Mouse (Mus musculus) CH12.LX (cell line): ENCODE measurements around the gene Krtap8-1. TPM values are rescaled to one million over a fixed set of nuclear protein-coding genes. Genes with fewer than 3 reads are reported as not detected.

Experiments
- DNase-seq: peaks from one replicate; pipeline ENCODE4 v3.0.0-alpha.2; 2013; ENCODE audit errors: extremely low read depth
- H3K27ac ChIP-seq: 2 replicates; pipeline ENCODE4 v1.5.1; 2012; ENCODE audit warnings: low read depth, mild to moderate bottlenecking, control low read depth, moderate library complexity; ENCODE audit not compliant: insufficient read depth
- H3K27me3 ChIP-seq: replicated peaks from 2 replicates; pipeline ENCODE3; 2012; ENCODE audit warnings: inconsistent platforms
- H3K36me3 ChIP-seq, 2 experiments: replicated peaks in 1 of 2; 2 replicates each; pipeline versions ENCODE3 to v1.6.1; 2012; ENCODE audit warnings: inconsistent platforms in 1 of 2, low read length in 1 of 2, mild to moderate bottlenecking in 1 of 2, mixed read lengths in 1 of 2, moderate library complexity in 1 of 2; ENCODE audit not compliant: control insufficient read depth in 1 of 2, insufficient read depth in 1 of 2
- H3K4me1 ChIP-seq, 2 experiments: 2 replicates each; pipeline ENCODE4 v1.6.1; 2012; ENCODE audit warnings: inconsistent platforms in 1 of 2, moderate library complexity in 1 of 2; ENCODE audit not compliant: insufficient read depth in 2 of 2, control insufficient read depth in 1 of 2
- H3K4me2 ChIP-seq: 2 replicates; pipeline ENCODE4 v1.6.1; 2012; ENCODE audit warnings: low read depth, mild to moderate bottlenecking, control low read depth; ENCODE audit not compliant: poor library complexity, insufficient read depth, severe bottlenecking
- H3K4me3 ChIP-seq, 3 experiments: fragments of 150-350 bp in 1 of 3; sonication (generic) in 1 of 3; replicated peaks in 1 of 3; 2 replicates each; pipeline versions ENCODE3 to v1.5.1; 2011 to 2012; ENCODE audit warnings: low read depth in 2 of 3, low read length in 2 of 3, mild to moderate bottlenecking in 2 of 3, moderate library complexity in 2 of 3, control low read depth in 1 of 3, improper control_type of control experiment in 1 of 3, inconsistent platforms in 1 of 3, mixed read lengths in 1 of 3; ENCODE audit not compliant: poor library complexity in 1 of 3
- H3K79me2 ChIP-seq: replicated peaks from 2 replicates; pipeline ENCODE4 v1.6.1; 2012; ENCODE audit warnings: mild to moderate bottlenecking, moderate library complexity; ENCODE audit not compliant: control insufficient read depth, poor library complexity, insufficient read depth, severe bottlenecking; ENCODE audit errors: extremely low read depth
- H3K9ac ChIP-seq: 2 replicates; pipeline ENCODE4 v1.6.1; 2012; ENCODE audit warnings: low read depth, mild to moderate bottlenecking, control low read depth, moderate library complexity; ENCODE audit not compliant: insufficient read depth
- H3K9me3 ChIP-seq: replicated peaks from 2 replicates; pipeline ENCODE3; 2012; ENCODE audit warnings: low read length, inconsistent platforms, mixed read lengths
- BHLHE40 ChIP-seq: IDR thresholded peaks from 2 replicates; pipeline ENCODE4 v1.6.1; 2011; ENCODE audit warnings: mild to moderate bottlenecking, low read depth, low read length, improper control_type of control experiment
- CHD1 ChIP-seq: IDR thresholded peaks from 2 replicates; pipeline ENCODE4 v1.6.1; 2012; ENCODE audit warnings: low read depth, low read length, improper control_type of control experiment, inconsistent platforms
- CTCF ChIP-seq, 2 experiments: IDR thresholded peaks in 1 of 2; conservative IDR thresholded peaks in 1 of 2; 2 replicates each; pipeline ENCODE4 v1.5.1; 2011 to 2012; ENCODE audit warnings: low read depth in 2 of 2, low read length in 2 of 2, improper control_type of control experiment in 1 of 2, inconsistent platforms in 1 of 2, mild to moderate bottlenecking in 1 of 2, moderate library complexity in 1 of 2
- E2F4 ChIP-seq: IDR thresholded peaks from 2 replicates; pipeline ENCODE4 v1.6.1; 2011; ENCODE audit warnings: low read depth, low read length, improper control_type of control experiment; ENCODE audit not compliant: insufficient replicate concordance
- ELF1 ChIP-seq: IDR thresholded peaks from 2 replicates; pipeline ENCODE4 v1.6.1; 2014; ENCODE audit warnings: low read depth, mild to moderate bottlenecking, inconsistent platforms, low read length, improper control_type of control experiment
- EP300 ChIP-seq: IDR thresholded peaks from 2 replicates; pipeline ENCODE4 v1.6.1; 2011; ENCODE audit warnings: low read length, improper control_type of control experiment
- ETS1 ChIP-seq: conservative IDR thresholded peaks from 2 replicates; pipeline ENCODE4 v1.6.1; 2012; ENCODE audit warnings: low read depth, mild to moderate bottlenecking, inconsistent platforms, low read length, improper control_type of control experiment, moderate library complexity
- IRF4 ChIP-seq: IDR thresholded peaks from 2 replicates; pipeline ENCODE4 v1.6.1; 2014; ENCODE audit warnings: low read depth, mild to moderate bottlenecking, inconsistent platforms, low read length, improper control_type of control experiment
- JUN ChIP-seq: IDR thresholded peaks from 2 replicates; pipeline ENCODE4 v1.6.1; 2011; ENCODE audit warnings: low read depth, mild to moderate bottlenecking, low read length, improper control_type of control experiment, moderate library complexity; ENCODE audit not compliant: insufficient read depth
- JUND ChIP-seq: conservative IDR thresholded peaks from 2 replicates; pipeline ENCODE4 v1.6.1; 2011; ENCODE audit warnings: low read depth, low read length, improper control_type of control experiment
- MXI1 ChIP-seq: IDR thresholded peaks from 2 replicates; pipeline ENCODE4 v1.6.1; 2011; ENCODE audit warnings: mild to moderate bottlenecking, low read depth, low read length, improper control_type of control experiment
- NELFE ChIP-seq: IDR thresholded peaks from 2 replicates; pipeline ENCODE4 v1.6.1; 2011; ENCODE audit warnings: low read depth, low read length, improper control_type of control experiment
- PAX5 ChIP-seq: IDR thresholded peaks from 2 replicates; pipeline ENCODE4 v1.6.1; 2012; ENCODE audit warnings: low read length, inconsistent platforms, mixed read lengths
- RAD21 ChIP-seq: IDR thresholded peaks from 2 replicates; pipeline ENCODE4 v1.6.1; 2011; ENCODE audit warnings: low read depth, mild to moderate bottlenecking, low read length, improper control_type of control experiment, moderate library complexity
- SIN3A ChIP-seq: IDR thresholded peaks from 2 replicates; pipeline ENCODE4 v1.6.1; 2012; ENCODE audit warnings: low read length, improper control_type of control experiment, inconsistent platforms
- USF1 ChIP-seq: IDR thresholded peaks from 2 replicates; pipeline ENCODE4 v1.6.1; 2014; ENCODE audit warnings: low read depth, mild to moderate bottlenecking, inconsistent platforms, low read length, improper control_type of control experiment
- USF2 ChIP-seq: conservative IDR thresholded peaks from 2 replicates; pipeline ENCODE4 v1.6.1; 2011; ENCODE audit warnings: low read depth, low read length, improper control_type of control experiment
- dilution Hi-C: fragments of 300-500 bp; cut with MboI; formaldehyde crosslinking; loops from 2 replicates; pipeline ENCODE4 v1.14.3; 2020; ENCODE audit warnings: low sequenced_read_pairs; ENCODE audit not compliant: extremely low pct_unique_long_range_greater_than_20kb, extremely low pct_ligation_motif_present
- in situ Hi-C: fragments of 300-500 bp; cut with MboI; formaldehyde crosslinking; loops from 3 replicates; pipeline ENCODE4 v1.14.3; 2019; ENCODE audit warnings: low sequenced_read_pairs, low pct_ligation_motif_present, low pct_unique_long_range_greater_than_20kb, mixed read lengths
- polyA plus RNA-seq: library from polyadenylated mRNA; unstranded; fragments of >175 nt; gene quantifications from 2 replicates; pipeline ENCODE4 v1.2.1, GENCODE M21; 2012; ENCODE audit warnings: low read depth; ENCODE audit not compliant: insufficient read length
- total RNA-seq, 2 experiments: library from RNA; depleted of rRNA; stranded (reverse); fragments of 300-350 nt in 1 of 2; fragments of >200 nt in 1 of 2; gene quantifications; 2 replicates each; pipeline ENCODE4 v1.2.3; 2012 to 2014

The Krtap8-1 gene
- total and polyA plus RNA-seq, 3 experiments, result not detected

- Histone ChIP-seq H3K4me2 (no peak overlapping the region), H3K27ac (no peak overlapping the region), H3K9me3 (peaks cover 83% of the 10 kb centered on the region), H3K4me3 (no peak overlapping the region), H3K4me1 (no peaks in the 10 kb centered on the region), H3K9ac (no peak overlapping the region), H3K27me3 (no peaks in the 10 kb centered on the region), H3K79me2 (no peaks in the 10 kb centered on the region), H3K36me3 (no peaks in the 10 kb centered on the region)
- dilution Hi-C loops (no loop called here), in situ Hi-C loops (no loop called here)
- DNase-seq, result no peak
- TF ChIP-seq RAD21 (no peak), BHLHE40 (no peak), CTCF (conservative IDR thresholded peaks at IDR 0.05 in 1 of 2, IDR thresholded peaks at IDR 0.05 in 1 of 2; ENCODE audit: low read depth in 2 of 2, low read length in 2 of 2) (no peak), CHD1 (no peak), IRF4 (no peak), EP300 (no peak), JUND (no peak)
Measured at GRCm38 (mm10) chr16:89503571-89503970, 15.8 kb upstream of the Krtap8-1 start.

- Histone ChIP-seq H3K4me2 (no peak overlapping the region), H3K27ac (no peak overlapping the region), H3K9me3 (peaks cover 83% of the 10 kb centered on the region), H3K4me1 (no peaks in the 10 kb centered on the region), H3K4me3 (no peak overlapping the region), H3K27me3 (no peaks in the 10 kb centered on the region), H3K36me3 (no peaks in the 10 kb centered on the region), H3K79me2 (no peaks in the 10 kb centered on the region), H3K9ac (no peak overlapping the region)
- no peak for DNase-seq
- dilution Hi-C loops (no loop called here), in situ Hi-C loops (no loop called here)
- TF ChIP-seq EP300 (no peak), USF2 (no peak), NELFE (no peak), MXI1 (no peak), JUN (no peak), SIN3A (no peak), IRF4 (no peak), USF1 (no peak), ETS1 (no peak), PAX5 (no peak), E2F4 (no peak), ELF1 (no peak)
Measured at GRCm38 (mm10) chr16:89501870-89502269, 14.1 kb upstream of the Krtap8-1 start.
